Mouse (Mus musculus) telencephalon, adult 2 months (tissue): ENCODE measurements around the gene Lama4.

Source experiments
- DNase-seq: peaks from one replicate; pipeline ENCODE4 v3.0.0-alpha.2; 2011; ENCODE audit warnings: low read depth, low spot score

Gene Lama4

DNA sequence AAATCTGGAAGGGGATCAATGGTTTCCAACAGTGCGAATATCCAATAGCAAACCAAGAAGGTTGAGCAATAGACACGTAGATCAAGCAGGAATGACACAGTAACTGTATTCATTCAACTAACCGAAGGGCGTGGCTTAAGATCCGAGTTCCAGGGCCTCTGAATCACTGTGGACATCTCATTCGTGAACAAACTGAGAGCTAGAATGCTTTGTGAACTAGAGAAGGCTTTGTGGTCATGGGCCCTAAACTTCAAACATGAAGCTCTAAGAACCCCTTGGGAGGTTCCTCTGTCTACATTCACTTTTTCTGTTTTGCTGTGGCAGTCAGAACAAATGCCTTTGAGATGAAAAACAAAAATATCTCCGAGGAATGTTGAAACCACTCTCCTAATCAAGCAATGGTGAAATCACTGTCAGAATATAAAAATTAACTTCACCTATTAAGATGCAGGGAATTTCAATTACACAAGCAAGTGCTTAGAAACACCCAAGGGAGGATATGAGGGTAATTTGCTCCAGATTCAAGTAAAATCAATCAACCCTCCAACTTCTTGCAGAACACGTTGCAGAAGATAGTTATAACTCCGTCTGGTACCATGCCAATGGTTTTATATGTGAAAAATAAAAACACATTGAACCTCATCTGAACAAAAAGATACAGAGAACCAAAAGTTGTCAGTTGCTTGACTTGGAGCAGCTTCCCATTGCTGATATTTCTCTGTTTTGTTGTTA lies 29.6 kb downstream of the Lama4 start:
- no peak for DNase-seq

- DNase-seq, result no peak
These were observed 30.6 kb downstream of the Lama4 start for GRCm38 (mm10) chr10:38995896-38996295.

DNA sequence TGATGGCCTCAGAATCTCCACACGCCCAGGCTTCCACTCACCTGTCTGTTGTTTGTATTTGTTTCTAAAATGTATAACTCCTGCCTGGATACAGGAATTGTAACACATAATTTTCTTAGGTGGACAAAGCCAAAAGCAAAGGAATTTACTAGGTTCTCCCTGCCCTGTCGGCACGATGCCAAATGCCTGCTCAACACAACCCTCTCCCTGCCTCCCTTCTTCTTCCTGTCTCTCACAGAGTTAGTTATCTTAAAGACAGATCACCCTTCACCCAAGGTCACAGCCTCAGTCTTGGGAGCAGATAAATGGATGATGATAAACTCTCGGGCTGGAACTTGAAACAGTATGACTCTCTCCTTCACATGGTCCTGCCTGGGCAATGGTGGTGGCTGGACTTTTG lies 35.6 kb downstream of the Lama4 start:
- DNase-seq, result no peak

- no peak for DNase-seq
These were observed 37.2 kb downstream of the Lama4 start for GRCm38 (mm10) chr10:39002521-39002920.

DNA sequence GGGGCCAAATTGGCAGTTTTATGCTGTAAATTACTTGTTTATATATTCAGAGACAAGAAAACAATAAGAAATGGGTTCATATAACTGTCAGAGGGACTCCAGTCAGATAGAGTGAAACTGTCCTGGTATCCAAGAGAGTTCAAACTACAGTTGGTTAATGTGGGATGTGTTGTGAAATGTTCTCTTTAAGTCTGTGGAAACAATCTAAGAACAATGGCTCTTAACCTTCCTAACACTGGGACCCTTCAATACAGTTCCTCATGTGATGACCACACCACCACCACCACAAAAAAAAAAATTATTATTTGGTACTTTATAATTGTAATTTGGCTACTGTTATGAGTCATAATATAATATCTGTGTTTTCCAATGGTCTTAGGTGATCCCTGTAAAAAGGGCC lies 38.2 kb downstream of the Lama4 start:
- no peak for DNase-seq

- no peak for DNase-seq
These were observed 40.2 kb downstream of the Lama4 start for GRCm38 (mm10) chr10:39005494-39005893.

GRCm38 (mm10) chr10:39006433-39007105 lies 41.3 kb downstream of the Lama4 start:
- DNase-seq, result no peak

DNA sequence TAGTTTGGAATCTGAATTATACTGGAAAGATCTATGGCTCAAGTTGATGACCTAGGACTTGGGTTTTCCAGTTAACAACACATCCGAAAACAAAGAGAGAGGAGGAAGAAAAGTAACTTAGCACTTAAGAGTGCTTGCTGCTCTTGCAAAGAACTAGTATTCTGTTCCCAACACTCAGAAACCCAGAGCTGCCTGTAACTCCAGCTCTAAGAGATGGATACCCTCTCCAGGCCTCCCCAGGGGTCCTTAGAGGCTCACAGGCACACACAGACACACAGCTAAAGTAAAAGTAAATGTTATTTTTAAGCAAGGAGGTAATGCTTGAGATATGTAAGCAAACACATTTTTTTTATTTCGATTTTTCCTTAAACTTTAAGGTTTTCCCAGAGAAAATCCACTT lies 49.5 kb downstream of the Lama4 start:
- no peak for DNase-seq

- no peak for DNase-seq
These were observed 52.7 kb downstream of the Lama4 start for GRCm38 (mm10) chr10:39017986-39018385.

GRCm38 (mm10) chr10:39018635-39019034 lies 53.3 kb downstream of the Lama4 start:
- DNase-seq, result no peak

DNA sequence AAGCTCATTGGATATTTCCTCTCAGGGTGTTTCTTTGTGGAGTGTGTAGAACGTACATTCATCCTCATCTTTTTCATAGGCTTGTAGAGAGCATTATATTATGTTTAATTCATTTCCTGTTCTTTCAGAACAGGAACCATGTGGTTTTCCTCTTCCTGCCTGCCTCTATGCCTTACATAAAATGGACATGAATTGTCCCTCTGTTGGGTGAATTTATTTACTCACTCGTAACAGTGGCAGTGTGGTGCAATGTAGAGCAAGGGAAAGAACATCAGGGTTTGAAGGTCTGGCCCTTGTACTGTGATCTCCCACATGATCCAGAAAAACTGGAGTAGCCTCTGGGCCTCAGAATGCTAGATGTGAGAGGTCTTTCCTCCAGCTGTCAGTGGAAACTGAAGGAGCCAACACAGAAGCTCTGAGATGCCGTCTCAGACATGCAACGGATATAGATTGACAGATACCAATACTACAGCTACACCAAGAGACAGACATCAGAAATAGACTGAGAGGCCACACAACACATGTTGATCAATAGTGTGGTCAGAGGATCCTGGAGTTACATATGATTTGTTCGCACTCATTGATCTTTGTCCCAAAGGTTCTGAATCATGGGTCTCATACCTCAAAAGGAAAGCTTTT lies 58.4 kb downstream of the Lama4 start:
- DNase-seq, result no peak

DNA sequence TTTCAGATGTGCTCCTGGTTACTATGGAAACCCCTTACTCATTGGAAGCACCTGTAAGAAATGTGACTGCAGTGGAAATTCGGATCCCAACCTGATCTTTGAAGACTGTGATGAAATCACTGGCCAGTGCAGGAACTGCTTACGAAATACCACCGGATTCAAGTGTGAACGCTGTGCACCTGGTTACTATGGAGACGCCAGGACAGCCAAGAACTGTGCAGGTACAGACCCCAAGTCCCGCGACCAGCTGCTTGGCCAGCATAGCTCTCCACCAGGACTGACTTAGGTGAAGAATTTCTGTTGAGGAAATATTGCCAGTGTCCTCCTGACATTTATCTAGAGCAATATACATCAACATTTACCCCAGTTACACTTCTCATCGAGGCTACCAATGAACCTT lies 61.2 kb downstream of the Lama4 start:
- no peak for DNase-seq

- no peak for DNase-seq
These were observed 61.7 kb downstream of the Lama4 start for GRCm38 (mm10) chr10:39027058-39027457.

- DNase-seq, result no peak
These were observed 63.1 kb downstream of the Lama4 start for GRCm38 (mm10) chr10:39028403-39028802.

DNA sequence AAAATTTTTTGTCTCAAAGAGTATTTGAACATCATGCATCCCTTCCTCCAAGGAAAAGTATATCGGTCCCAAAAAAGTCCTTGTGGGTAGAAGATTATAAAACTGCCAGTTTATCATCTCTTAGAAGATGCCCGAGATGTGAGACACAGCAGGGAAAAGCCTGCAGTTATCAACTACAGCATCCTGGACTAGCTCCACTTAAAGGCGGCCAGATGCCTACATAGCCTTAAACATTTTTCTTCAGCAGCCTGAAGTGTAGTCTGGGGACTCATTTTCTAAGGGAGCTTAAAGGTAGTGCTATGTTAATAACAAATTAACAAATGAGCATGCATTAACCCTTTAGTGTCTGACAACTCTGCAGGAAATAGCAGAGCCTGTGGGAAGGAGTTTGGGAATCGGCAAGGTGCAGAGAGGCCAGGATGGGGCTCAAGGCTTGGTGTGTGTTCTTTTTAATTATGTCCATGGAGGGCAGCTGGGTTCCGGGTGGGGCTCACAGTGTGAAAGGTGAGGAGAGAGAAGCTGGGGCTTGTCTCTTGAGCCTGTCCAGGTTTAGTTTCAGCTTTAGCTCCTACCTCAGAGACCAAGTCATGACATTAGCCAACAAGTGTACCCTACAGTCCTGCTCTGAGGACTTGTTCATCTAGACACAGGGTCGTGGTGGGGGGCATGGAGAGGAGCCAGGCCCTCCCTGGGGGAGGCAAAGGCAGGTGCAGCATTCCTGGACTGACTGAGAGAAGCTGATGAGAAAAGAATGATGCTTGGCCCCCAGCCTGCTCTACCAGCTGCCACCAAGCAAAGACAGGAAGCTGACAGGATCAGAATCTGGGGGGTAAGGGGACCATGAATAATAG lies 64.2 kb downstream of the Lama4 start:
- DNase-seq, result no peak

DNA sequence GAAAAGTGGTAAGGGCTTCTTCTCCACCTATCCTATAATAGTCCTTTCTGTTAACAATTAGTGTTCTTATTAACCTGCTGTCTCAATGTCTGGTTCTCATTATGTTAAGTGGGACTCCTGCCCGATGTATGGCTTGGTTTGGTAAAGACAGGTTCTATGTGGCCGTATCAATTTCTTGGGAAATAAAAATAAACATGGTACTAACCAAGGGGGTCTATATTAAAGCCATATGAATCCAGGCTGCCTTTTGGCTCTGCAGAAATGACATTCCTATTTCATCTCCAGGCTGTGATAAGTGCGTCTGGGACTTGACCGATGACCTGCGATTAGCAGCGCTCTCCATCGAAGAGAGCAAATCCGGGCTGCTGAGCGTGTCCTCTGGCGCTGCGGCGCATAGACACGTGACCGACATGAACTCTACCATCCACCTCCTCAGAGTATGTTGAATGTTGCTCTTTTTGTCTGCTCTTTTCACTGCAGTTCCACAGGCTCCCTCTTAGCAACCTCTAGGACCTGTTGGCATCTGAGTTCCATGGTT lies 64.9 kb downstream of the Lama4 start:
- no peak for DNase-seq

GRCm38 (mm10) chr10:39039564-39039963 lies 74.2 kb downstream of the Lama4 start:
- no peak for DNase-seq

GRCm38 (mm10) chr10:39040026-39040425 lies 74.7 kb downstream of the Lama4 start:
- no peak for DNase-seq

GRCm38 (mm10) chr10:39044476-39044995 lies 79.2 kb downstream of the Lama4 start:
- DNase-seq, result no peak

DNA sequence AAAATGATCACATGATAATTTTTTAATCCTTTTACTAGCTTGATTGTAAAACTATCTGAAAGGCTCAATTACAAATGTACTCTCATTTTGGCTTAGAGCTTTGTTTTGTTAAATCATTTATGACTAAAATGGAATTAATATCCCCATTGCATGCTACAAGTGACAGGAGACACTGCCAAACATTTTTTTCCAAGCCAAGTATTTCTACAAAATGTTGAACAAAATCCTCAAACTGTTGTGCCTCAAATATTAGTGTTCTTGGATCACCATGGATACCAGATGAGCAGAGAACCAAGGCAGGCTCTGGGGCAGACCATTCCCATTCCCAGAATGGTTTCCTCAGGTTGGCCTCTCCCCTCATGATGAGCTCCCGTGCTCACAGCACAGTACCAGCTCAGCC lies 79.8 kb downstream of the Lama4 start:
- no peak for DNase-seq

DNA sequence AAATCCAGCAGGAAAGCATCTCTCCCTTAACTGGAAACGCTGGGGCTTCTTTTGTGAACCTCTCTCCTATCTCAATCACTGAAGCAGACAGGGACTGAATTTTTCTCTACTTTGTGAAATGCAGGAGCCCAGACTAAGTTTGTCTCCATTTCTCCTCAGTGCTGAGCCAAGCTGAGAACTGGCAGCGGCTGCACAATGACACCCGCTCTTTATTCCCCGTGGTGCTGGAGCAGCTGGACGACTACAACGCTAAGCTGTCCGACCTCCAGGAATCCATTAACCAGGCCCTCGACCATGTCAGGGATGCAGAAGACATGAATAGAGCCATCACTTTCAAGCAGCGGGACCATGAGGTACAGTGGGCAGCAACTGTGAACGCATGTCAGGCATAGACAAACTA lies 82.5 kb downstream of the Lama4 start:
- DNase-seq, result no peak
